Mouse (Mus musculus): ENCODE data around the gene Sorcs3.

Sorcs3 gene

GRCm38 (mm10) chr19:48391551-48391950, 185.7 kb downstream of the Sorcs3 start:
- CTCF ChIA-PET: no interaction called here

DNA sequence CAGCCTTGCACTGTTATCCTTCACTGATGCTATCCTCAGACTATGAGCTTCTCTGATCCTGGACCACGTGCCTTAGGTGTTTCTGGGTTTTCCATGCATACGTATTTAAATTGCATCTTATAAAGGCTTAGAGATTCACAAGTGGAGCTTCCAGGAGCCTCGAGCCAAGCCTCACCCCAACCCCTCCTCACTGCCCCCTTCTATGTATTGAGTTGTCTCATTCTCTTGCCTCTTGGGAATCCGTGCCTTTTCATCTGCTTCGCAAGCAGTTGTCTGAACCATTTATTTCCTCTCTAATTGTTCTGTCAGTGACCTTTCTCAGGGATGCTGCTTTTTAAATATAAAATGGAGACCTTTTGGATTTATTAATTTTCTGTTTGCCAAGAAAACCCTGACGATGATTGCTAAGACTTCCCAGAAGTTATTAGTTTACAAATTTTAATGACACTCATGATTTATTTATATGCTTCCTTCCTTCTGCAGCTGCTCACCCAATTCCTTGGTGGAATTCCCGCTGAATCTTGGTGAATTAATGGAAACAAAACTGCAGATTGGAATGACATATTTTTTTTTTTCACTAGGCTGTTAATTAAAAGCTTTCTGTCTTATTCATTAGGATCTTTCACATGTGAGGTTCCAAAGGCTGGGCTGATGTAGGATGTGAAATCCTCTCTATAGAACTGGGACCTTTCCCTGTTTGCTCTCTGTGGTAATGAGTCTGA, 199.1 kb downstream of the Sorcs3 start:
- CTCF ChIA-PET: no interaction called here

DNA sequence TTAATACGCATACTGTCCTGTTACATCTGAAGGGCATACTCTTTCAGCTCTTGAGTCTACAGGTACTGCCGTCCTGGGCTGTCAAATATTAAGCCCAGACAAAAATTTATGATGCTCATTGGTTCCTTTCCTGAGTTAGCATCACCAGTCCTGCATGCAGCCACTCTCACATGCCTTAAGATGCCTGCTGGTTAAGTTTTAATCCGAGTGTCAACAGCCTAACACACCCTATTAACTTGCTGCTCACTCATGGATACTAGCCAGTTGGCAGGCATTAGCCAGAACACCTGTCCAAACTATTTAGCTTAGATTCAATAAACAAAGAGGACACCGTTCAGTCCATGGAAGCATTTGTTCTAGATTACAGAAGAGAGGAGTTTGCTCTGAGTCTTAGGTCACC, 202.4 kb downstream of the Sorcs3 start:
- CTCF ChIA-PET: no interaction called here

DNA sequence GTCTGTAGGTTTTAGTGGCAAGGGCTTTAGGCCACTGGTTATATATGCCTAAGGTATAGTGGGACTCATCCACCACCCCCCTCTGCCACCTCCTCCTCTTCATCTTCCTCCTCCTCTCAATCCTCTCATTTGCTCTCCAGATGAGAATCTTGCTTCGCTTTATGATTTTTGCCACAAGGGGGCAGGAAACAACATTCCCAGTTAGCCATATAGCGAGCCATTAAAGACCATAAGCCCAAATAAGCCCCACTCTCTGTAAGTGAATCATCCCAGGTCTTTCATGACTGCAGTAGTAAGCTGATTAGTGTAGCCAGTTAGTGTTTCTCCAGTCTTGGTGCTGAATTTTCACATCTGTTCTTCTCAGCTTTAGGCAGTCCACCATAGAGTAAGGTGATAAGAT, 205.5 kb downstream of the Sorcs3 start:
- CTCF ChIA-PET: no interaction called here

DNA sequence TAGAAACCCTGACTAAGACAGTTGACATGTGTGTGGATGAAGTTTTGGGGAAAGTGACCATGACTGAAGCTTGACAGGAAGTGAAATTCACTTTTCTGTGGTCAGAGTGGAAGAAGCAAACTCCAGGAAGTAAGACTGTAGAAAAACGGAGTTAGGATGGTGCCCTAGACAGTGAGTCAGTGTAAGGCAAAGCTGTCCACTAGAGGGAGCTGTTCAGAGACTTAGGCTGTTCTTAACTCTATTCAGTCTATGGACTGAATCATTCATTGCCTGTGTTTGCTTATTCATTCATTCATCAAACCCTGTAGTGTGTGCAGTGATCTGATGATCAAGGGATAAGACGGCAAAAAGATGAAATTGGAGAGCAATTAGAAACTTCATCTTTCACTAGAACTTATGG, 208.0 kb downstream of the Sorcs3 start:
- CTCF ChIA-PET: no interaction called here

- CTCF ChIA-PET: no interaction called here
These were observed 212.5 kb downstream of the Sorcs3 start for GRCm38 (mm10) chr19:48418356-48418755.

GRCm38 (mm10) chr19:48429263-48429662, 223.4 kb downstream of the Sorcs3 start:
- CTCF ChIA-PET: no interaction called here

GRCm38 (mm10) chr19:48429755-48430154, 223.9 kb downstream of the Sorcs3 start:
- CTCF ChIA-PET: no interaction called here

DNA sequence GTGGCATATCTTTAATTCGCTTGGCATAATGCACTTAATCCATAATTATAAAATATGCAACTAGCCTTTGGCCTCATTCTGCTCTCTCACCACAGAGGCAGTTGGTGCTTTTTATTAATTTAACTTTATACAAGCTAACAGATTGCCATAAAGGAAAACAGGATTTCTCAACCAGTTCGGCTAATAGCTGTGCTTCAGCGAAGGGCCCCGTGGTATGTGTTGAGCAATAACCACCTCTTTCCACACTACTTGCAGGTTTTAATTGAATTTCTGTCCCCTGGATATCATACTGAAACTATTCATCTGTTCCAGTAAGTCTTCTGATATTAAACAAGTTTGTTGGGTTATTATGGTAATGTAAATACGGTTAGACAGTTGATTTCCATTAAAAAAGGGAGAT, 224.5 kb downstream of the Sorcs3 start:
- CTCF ChIA-PET: no interaction called here

DNA sequence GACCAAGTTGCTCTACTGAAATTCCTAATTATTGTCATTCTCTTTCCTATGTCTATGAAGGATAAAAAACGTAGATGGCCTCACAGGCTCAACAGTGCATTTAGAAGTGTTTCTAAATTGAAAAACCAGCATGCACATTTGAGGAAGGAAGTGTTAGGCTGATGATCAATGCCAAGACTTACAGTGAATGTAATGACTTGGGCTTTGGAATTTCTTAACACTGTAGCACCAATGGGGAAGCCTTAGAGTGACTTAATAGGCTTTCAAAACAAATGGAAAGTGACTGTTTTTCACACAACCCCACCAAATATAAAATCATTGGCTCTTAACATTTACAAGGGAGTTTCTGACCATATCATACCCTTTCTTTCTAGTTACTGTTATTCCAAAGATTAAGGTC, 232.6 kb downstream of the Sorcs3 start:
- CTCF ChIA-PET: interaction anchor here (0.5 kb wide), 1 partner anchor 1450 kb away, joined by 3 read pairs; no protein-coding TSS in a partner anchor

DNA sequence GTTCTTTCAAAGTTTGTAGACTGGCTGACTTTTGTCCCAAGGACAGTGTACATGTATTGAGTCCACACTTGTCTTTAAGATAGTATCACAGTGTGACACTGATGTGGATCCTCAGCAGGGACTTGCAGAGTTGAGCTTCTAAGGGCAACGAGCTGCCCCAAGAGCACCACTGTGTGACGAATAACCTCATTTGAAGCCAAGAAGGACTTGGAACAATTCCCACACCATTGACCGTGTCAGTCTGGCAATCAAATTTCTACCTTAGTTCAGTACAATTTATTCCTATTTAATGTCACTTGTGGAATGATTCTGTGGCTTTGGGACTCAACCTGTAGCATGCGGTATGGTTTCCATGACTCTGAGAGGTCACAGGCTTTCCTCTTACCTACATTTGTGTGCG, 255.3 kb downstream of the Sorcs3 start:
- CTCF ChIA-PET: no interaction called here

DNA sequence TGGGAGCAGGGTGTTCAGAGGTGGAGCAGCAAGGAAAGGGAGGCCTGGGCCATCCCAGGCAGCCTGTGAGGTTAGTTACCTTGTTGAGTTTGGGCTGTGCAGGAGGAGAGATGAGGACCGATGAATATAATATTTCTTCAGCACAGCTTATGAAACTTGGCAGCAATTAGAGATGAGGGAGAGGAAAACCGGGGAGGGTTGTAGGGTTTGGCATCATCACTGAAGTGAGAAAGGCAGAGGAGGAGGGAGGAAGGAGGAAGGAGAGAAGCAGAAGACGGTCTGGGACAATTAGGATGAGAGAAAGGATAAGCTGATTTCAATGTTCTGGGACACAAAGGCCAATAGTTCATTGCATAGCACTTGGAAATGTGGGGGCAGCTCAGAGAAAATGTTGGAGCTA, 256.6 kb downstream of the Sorcs3 start:
- CTCF ChIA-PET: no interaction called here

GRCm38 (mm10) chr19:48463494-48463893, 257.7 kb downstream of the Sorcs3 start:
- CTCF ChIA-PET: no interaction called here

- CTCF ChIA-PET: no interaction called here
These were observed 261.6 kb downstream of the Sorcs3 start for GRCm38 (mm10) chr19:48467471-48467870.

- CTCF ChIA-PET: no interaction called here
These were observed 264.1 kb downstream of the Sorcs3 start for GRCm38 (mm10) chr19:48469791-48470410.

- CTCF ChIA-PET: no interaction called here
These were observed 266.1 kb downstream of the Sorcs3 start for GRCm38 (mm10) chr19:48471927-48472326.

DNA sequence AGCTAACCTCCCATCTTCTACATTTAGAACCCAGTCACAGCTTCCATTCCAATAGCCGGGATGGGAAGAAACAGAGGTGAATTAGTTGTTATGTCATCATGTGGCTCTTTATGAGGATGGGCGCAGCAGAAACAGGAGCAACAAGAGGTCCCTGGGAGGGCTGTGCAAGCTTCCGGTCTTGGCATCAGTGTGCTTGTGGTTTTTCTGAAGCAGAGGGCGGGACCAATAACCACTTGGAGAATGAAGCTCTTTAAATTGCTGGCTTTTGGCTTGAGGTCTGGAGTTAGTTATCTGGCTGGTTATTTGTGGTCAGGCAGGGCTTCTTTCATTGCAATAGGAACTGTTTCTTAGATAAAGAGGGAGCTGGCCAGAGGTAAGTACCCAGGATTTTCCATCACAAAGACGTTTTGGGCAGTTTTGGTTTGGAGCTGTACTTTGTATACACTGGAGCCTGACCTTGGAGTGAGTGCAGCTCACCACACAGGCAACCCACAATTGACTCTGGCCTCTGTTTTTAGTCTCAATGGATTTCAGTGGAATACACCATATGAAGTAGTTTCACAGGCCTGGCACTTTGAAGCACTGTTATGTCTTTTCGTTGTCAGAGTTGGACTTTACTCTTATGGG, 270.1 kb downstream of the Sorcs3 start:
- CTCF ChIA-PET: no interaction called here

DNA sequence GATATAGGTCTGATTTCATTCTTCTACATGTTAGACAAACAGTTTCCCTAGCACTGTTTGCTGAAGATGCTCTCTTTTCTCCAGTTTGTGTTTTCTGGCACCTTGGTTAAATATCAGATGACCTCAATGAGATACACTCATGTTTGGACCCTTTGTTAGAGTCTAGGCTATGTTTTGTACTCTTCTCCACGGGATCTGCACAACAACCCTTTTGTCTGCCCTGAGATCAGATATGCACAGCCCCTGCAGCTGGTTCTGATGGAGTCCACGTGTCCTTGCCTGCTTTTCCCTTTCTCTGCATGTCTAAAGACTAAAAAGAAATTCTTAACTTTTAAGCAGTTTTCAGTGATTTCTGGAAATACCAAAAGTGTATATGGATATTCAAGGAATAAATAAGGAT, 273.0 kb downstream of the Sorcs3 start:
- CTCF ChIA-PET: no interaction called here

DNA sequence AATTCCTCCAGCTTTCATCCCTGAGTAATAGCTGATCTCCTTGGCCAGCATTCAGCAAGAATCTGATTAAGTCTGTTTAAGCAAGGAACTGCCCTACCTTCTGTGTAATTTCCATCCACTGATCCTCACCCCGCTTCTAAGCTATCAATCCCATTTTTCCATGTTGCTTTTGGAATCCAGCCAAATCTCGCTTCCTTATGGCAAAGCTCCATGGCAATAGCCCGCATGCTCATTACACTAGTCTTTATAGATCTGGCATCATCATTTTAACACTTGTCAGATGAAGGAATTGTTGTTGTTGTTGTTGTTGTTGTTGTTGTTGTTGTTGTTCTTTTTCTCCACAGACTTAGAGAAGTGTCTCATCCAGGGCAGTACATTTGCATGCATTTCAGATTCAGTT, 277.1 kb downstream of the Sorcs3 start:
- CTCF ChIA-PET: no interaction called here

DNA sequence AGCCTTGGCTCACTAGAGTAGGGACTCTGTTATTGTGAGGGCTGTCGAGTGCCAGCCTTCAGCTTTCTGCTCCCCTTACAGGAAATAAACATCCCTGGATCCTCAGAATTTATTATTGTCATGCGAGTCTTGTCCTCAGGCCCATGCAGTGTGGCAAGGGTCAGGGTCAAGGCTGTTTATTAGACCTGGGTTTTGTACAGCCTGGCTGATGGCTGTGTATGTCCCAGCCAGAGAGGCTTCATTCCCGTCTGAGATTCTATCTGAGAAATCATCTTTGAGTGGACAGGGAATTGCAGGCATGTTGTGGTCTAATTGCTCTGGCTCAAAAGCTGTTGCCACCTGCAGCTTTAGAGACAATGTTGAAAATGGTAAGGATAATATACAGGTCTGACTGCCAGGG, 285.3 kb downstream of the Sorcs3 start:
- CTCF ChIA-PET: no interaction called here

GRCm38 (mm10) chr19:48503896-48504620, 298.2 kb downstream of the Sorcs3 start:
- CTCF ChIA-PET: no interaction called here

- CTCF ChIA-PET: no interaction called here
These were observed 318.0 kb downstream of the Sorcs3 start for GRCm38 (mm10) chr19:48523803-48524202.
